Mouse (Mus musculus) cerebellum, adult 2 months (tissue): Measurements from ENCODE around the gene Cdk5rap1. TPM values are rescaled to one million over a fixed set of nuclear protein-coding genes. Genes with fewer than 3 reads are reported as not detected.

Experiments used
- DNase-seq, 2 experiments: peaks; one replicate each; pipeline ENCODE4 v3.0.0; 2021
- H3K27ac ChIP-seq: fragments of 200-500 bp; 2 replicates; pipeline ENCODE4 v1.5.1; 2012; ENCODE audit warnings: low read length, control low read depth, inconsistent platforms; ENCODE audit not compliant: insufficient read depth
- H3K27me3 ChIP-seq: fragments of 200-500 bp; 2 replicates; pipeline ENCODE4 v1.6.1; 2012; ENCODE audit warnings: inconsistent platforms, mild to moderate bottlenecking, low read length, moderate library complexity; ENCODE audit not compliant: control insufficient read depth, insufficient read depth
- H3K4me1 ChIP-seq: fragments of 200-500 bp; 2 replicates; pipeline ENCODE4 v1.6.1; 2011; ENCODE audit warnings: low read length; ENCODE audit not compliant: control insufficient read depth, insufficient read depth
- H3K4me3 ChIP-seq: fragments of 200-500 bp; replicated peaks from 2 replicates; pipeline ENCODE3; 2011; ENCODE audit warnings: mild to moderate bottlenecking, low read depth, low read length, control low read depth; ENCODE audit not compliant: insufficient read depth
- CTCF ChIP-seq: fragments of 200-500 bp; IDR thresholded peaks from 2 replicates; pipeline ENCODE4 v1.5.1; 2011; ENCODE audit warnings: low read depth, mild to moderate bottlenecking, control low read depth, low read length, moderate library complexity, borderline replicate concordance; ENCODE audit not compliant: insufficient read depth
- POLR2A ChIP-seq: fragments of 200-500 bp; IDR thresholded peaks from 2 replicates; pipeline ENCODE4 v1.6.1; 2011; ENCODE audit warnings: low read length, control low read depth, borderline replicate concordance; ENCODE audit not compliant: insufficient read depth
- WGBS: fragments of 180-500 bp; shearing (Covaris S2); methylation state at CpG from one replicate; pipeline ENCODE4 v1.1.7; 2018; 5-methylcytosine and 5-hydroxymethylcytosine counted together
- polyA plus RNA-seq: library from polyadenylated mRNA; depleted of rRNA; stranded (reverse); fragments of >200 nt; gene quantifications from 2 replicates; pipeline ENCODE4 v1.2.3, GENCODE M21; 2012

The Cdk5rap1 gene
- polyA plus RNA-seq, 1 experiment: 19.2 TPM

DNA sequence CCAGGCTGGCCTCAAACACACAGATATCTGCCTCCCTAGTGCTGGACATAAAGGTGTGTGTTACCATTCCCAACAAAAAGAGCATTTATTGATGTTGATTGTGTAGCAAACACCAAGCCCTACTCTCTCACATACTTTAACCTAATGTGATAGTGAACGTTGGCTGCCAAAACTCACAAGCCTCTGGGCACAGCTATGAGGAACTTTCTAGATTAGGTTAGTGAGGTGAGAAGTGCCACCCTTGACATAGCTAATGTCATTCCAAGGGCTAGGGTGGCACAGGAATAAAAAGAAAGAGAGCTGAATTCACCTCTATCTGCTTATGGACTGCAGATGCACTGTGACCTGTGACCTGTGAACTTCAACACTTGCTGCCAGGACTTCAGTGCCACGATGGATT, 23.7 kb upstream of the Cdk5rap1 start:
- Histone ChIP-seq H3K27ac (no peak overlapping the region), H3K4me1 (no peaks in the 10 kb centered on the region; the same call in 1 of the 2 replicates), H3K27me3 (no peaks in the 10 kb centered on the region), H3K4me3 (no peak overlapping the region)
- no peak for DNase-seq
- 84% methylated on average over 2 of the region's 2 CpGs for WGBS
- no peak for TF ChIP-seq CTCF
- TF ChIP-seq POLR2A: no peak

- no peak overlapping the region for H3K27ac ChIP-seq
- WGBS: 2% methylated on average over 3 of the region's 3 CpGs
- TF ChIP-seq POLR2A: no peak
- no peak for TF ChIP-seq CTCF
- H3K4me3 ChIP-seq: no peak overlapping the region
- H3K27me3 ChIP-seq: no peaks in the 10 kb centered on the region
- DNase-seq: peak; percentile 59 to 71
- H3K4me1 ChIP-seq: peaks cover 3% of the 10 kb centered on the region
Observed at GRCm38 (mm10) chr2:154394602-154395001, 21.8 kb upstream of the Cdk5rap1 start.

DNA sequence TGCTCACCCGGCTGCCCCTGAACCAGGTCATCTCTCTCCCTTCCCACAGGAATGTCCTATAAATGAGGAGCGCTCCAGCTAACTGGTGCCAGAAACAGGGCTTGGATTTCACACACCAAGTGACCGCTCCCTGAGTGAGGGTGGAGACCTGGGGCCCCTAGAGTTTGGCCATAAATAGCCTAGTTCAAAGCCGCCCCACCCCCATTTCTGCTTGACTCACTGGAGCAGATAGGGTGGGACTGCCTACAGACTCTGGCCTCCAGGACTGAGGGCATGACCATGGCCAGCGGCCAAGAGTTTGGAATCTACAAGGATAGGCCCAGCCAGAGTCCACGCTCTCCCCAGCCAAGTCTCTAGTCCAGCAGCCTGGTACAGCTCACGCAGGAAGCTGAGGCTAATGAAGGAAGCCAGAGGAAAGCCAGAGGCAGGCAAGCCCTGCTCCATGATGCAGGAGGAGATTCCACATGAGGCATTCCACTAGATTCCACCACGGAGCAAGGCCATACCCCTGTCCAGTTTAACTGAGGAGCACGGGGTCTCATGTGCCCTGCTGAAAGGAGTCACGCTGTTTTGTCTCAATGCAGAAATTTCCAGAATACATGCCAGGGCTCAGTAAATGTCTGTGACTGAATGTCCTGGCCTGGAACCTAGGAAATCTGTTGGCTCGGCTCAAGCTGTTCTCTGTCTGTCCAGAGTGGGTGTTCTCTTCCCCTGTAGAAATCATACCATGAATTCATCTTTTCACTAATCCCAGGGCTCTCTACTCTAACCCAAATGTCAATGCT, 17.6 kb upstream of the Cdk5rap1 start:
- Histone ChIP-seq H3K4me3 (no peak overlapping the region), H3K4me1 (peaks cover 3% of the 10 kb centered on the region), H3K27ac (0 out of 2 replicates have a peak overlapping the region, but pooled peaks have one; percentile 2), H3K27me3 (no peaks in the 10 kb centered on the region)
- 33% methylated on average over 11 of the region's 11 CpGs for WGBS
- TF ChIP-seq CTCF (no peak), POLR2A (no peak)
- DNase-seq: peak; percentile 44 to 62

GRCm38 (mm10) chr2:154379103-154379502, 6.3 kb upstream of the Cdk5rap1 start:
- 37% methylated on average over 7 of the region's 7 CpGs for WGBS
- TF ChIP-seq CTCF (no peak), POLR2A (no peak)
- H3K4me1 ChIP-seq: no peaks in the 10 kb centered on the region
- H3K27me3 ChIP-seq: no peaks in the 10 kb centered on the region
- H3K4me3 ChIP-seq: no peak overlapping the region
- no peak overlapping the region for H3K27ac ChIP-seq
- no peak for DNase-seq

DNA sequence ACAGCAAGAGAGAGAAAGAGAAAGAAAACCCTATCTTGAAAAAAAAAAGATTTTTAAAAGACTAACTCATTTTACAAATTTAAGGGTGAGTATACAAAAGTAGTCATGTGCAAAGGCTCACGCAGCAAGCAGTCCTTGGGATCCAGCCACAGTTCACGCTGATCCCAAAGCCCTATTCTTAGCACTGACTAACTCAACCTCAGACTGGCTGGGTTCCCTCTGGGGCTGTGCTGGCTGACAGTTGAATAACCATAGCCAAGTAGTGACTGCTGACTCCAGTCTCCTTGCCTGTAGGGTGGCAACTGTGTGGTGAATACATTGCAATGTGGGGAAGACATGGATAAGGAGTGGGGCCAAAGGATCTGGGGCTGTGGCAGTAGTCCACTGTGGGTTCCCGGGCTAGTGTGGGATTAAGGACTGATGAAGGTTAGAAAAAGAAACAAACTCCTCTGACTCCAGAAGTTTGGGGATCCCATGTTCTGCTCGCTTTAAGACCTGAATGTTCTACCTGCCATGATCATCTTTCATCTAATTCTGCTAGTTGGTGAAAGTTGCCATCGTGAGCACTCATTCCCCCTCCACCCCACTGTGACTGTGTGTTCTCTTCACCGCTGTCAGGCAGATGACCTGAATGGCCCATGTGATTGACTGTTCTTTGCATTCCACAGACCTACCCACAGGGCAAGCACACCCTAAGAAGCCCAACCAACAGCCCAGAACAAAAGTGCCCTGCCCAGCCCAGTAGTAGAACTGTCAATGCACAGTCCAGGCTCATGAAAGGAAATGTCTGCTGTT, 2.2 kb upstream of the Cdk5rap1 start:
- no peaks in the 10 kb centered on the region for H3K4me1 ChIP-seq
- TF ChIP-seq CTCF (no peak), POLR2A (no peak)
- no peaks in the 10 kb centered on the region for H3K27me3 ChIP-seq
- WGBS: 42% methylated on average over 6 of the region's 6 CpGs
- peak in 1 of 2 experiments; percentile 37 for DNase-seq
- H3K27ac ChIP-seq: no peak overlapping the region
- no peak overlapping the region for H3K4me3 ChIP-seq

GRCm38 (mm10) chr2:154373961-154374632, 1.3 kb upstream of the Cdk5rap1 start:
- Histone ChIP-seq H3K4me3 (no peak overlapping the region), H3K4me1 (no peaks in the 10 kb centered on the region), H3K27me3 (no peaks in the 10 kb centered on the region), H3K27ac (no peak overlapping the region)
- TF ChIP-seq POLR2A (no peak), CTCF (peak; percentile 40; the same call in 1 of the 2 replicates)
- peak; percentile 37 to 39 for DNase-seq
- WGBS: 61% methylated on average over 6 of the region's 6 CpGs

DNA sequence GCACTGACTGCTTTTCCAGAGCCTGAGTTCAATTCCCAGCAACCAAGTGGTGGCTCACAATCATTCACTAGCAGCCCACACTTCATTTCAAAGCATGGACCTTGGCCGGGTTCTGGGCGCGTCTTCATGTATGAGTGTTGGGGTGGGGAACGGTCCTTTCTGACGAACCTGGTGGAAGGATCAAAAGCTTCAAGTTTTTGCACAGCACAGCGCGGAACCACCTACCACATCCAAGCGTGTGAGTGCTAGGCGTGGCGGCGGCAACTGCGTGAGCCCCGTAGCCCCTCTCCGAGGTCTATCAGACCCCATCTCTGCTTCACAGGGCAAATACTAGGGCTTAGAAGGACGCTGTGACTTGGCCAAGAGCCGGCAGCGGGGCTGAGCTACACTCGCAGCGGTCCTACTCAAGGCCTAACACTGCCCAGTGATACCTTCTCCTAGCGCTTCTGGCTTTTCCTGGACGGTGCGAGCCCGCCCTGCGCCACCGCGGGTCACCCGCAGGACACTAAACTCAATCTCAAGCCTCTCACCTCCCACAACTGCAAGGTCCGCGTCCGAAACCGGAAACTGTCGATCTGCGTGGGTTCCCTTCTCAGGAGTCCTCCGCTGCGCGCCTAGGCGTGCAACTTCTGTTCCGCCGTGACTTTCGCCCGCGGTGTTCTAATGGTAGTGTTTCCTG, 520 bp downstream of the Cdk5rap1 start:
- no peaks in the 10 kb centered on the region for H3K4me1 ChIP-seq
- peak overlapping the region; percentile 76 for H3K27ac ChIP-seq
- peak; percentile 88 to 93 for DNase-seq
- under 1% methylated on average over 42 of the region's 42 CpGs for WGBS
- H3K27me3 ChIP-seq: no peaks in the 10 kb centered on the region
- peak; percentile 97 for TF ChIP-seq POLR2A
- no peak; the same call in 1 of the 2 replicates for TF ChIP-seq CTCF
- H3K4me3 ChIP-seq: peak overlapping the region; percentile 94
